Mouse (Mus musculus) left cerebral cortex, adult 2 months (tissue): ENCODE data around the gene Rps6ka1. TPM values are rescaled to one million over a fixed set of nuclear protein-coding genes. Genes with fewer than 3 reads are reported as not detected.

Source experiments
- DNase-seq, 2 experiments: peaks; one replicate each; pipeline ENCODE4 v3.0.0; 2021 to 2022; ENCODE audit warnings: low spot score in 2 of 2, mixed read lengths in 1 of 2; ENCODE audit errors: extremely low spot score in 1 of 2
- H3K27ac ChIP-seq: fragments of 200-600 bp; 2 replicates; pipeline ENCODE4 v1.8.1; 2022
- H3K4me3 ChIP-seq: fragments of 200-600 bp; 2 replicates; pipeline ENCODE4 v1.8.1; 2022
- CTCF ChIP-seq: fragments of 200-600 bp; IDR thresholded peaks from 2 replicates; pipeline ENCODE4 v1.8.1; 2022; ENCODE audit warnings: antibody characterized with exemption, mild to moderate bottlenecking, moderate library complexity
- intact Hi-C: fragments of 180-260 bp; cut with DNase I; formaldehyde crosslinking; loops from one replicate; pipeline ENCODE4 v1.15.1; 2025
- total RNA-seq, 2 experiments: library from RNA; stranded (reverse); gene quantifications; 2 replicates each; pipeline ENCODE4 v1.2.3; 2021

Rps6ka1 gene
- total RNA-seq, 2 experiments from 2014 or later: 11.8 to 12.6 TPM

DNA sequence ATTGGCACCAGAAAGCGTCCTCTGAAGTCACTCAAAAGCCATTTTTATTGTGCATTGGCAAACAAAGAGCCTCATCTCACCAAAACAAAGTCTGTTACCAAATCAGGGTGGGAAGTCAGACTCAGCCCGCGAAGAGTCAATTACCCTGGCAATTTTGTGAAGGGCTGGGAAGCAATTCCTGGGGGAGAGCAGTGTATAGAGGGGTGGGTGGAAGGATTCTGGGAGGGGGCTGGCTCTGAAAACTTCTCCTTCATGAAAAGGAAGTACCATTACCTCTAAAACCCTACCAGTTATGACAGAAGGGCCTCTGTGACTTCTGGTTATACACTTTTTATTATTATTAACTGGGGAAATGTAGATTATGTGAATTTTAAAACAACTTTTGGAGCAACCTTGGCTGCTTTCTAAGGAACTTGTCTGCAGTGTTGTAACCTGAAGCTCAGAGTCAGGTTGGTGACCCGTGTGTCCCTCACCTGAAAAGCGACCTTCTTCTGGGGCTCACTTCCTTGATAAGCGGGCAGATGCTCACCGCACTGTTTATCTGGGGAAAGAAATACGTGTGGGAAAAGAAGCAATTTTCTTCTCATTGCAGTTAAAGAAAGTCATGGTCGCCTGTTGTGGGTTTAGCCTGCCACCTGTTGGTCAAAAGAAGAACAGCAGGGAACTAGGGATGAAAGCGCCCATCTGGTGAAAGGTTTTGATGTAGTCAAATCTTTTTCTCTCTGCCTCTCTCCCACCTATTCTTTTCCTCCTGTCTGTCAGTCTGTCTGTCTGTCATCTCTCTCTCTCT, 58.1 kb downstream of the Rps6ka1 start:
- Histone ChIP-seq H3K27ac (no peak overlapping the region), H3K4me3 (no peak overlapping the region)
- intact Hi-C loops: loop anchor here (1.0 to 2.0 kb wide), 2 partner anchors 158 to 237 kb away; no protein-coding TSS in a partner anchor
- DNase-seq: peak; percentile 60 to 74
- peak; percentile 94 for TF ChIP-seq CTCF

DNA sequence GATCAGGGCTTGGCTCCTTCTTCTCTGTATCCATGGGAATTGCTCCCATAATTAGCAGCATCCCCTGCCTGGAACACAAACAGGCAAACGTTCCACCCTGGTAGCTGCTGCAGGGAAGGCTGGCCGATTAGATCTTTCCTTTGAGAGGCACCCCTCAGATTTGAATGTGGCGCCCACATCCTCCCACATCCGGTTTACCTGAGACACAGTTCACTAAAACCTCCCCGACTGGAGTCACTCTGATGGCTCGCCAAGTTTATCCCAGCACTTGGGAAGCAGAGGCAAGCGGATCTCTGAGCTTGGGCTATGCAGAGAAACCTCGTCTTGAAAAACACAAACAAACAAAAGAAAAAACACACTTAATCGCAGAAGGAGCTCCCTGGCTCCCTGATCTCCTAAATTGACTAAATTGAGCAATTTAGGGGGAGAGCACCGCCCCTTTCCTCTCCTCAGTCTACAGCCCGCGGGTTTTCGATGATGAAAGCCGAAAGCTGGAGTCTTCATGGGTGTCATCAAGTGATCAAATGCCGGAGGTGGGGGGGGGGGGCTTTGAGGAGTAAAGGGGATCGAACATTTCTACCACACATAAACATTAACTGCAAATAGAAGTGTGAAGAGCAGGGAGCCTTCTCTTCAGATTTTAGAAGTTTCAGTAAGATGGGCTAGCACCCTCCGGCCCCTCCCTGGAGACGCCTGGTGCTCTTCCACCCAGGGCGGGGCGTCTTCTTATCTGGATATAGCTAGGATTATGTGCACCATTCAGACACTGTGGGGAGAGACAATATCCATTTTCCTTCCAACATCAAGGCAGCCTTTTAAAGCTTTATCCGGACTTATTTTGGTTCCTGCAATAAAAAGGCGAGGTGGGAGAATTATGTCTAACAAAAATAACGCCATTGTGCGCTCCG, 59.5 kb downstream of the Rps6ka1 start:
- no peak overlapping the region for H3K27ac ChIP-seq
- H3K4me3 ChIP-seq: no peak overlapping the region
- no peak for TF ChIP-seq CTCF
- intact Hi-C loops: loop anchor here (2.0 kb wide), 1 partner anchor 235 kb away; no protein-coding TSS in a partner anchor
- DNase-seq: no peak

DNA sequence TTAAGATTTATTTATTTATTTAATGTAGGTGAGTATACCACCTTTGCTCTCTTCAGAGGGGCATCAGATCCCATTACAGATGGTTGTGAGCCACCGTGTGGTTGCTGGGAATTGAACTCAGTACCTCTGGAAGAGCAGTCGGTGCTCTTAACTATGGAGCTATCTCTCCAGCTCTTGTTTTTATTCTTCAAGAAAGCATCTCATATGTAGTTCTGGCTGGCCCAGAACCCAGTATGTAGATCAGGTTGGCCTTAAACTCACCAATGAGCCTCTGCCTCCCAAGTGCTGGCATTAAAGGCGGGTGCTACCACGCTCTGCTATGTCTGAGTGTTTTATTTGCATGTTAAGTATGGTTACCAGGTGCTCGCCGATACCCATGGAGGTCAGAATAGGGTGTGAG, 60.2 kb downstream of the Rps6ka1 start:
- H3K27ac ChIP-seq: no peak overlapping the region
- DNase-seq: no peak
- H3K4me3 ChIP-seq: no peak overlapping the region
- intact Hi-C loops: no loop called here
- TF ChIP-seq CTCF: no peak

DNA sequence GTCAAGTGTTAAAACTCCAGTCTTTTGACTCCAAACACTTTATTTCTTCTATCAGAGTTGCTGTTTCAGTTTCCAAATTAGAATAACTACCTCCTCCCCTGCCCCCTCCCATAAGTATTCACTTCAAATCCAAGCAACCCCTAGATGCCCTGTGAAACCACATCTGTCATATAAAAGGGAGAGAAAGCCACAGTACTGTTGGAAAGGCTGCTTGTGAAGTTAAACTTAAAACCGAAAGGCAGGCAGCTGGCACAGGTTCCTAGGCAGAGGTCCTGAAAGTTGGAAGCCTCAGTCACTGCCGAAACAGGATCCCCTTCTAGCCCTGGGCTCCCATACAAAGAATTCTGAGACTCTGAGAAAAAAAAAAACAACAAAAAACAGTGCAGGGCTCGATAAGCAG, 61.9 kb downstream of the Rps6ka1 start:
- H3K4me3 ChIP-seq: no peak overlapping the region
- DNase-seq: no peak
- H3K27ac ChIP-seq: no peak overlapping the region
- intact Hi-C loops: no loop called here
- no peak for TF ChIP-seq CTCF

DNA sequence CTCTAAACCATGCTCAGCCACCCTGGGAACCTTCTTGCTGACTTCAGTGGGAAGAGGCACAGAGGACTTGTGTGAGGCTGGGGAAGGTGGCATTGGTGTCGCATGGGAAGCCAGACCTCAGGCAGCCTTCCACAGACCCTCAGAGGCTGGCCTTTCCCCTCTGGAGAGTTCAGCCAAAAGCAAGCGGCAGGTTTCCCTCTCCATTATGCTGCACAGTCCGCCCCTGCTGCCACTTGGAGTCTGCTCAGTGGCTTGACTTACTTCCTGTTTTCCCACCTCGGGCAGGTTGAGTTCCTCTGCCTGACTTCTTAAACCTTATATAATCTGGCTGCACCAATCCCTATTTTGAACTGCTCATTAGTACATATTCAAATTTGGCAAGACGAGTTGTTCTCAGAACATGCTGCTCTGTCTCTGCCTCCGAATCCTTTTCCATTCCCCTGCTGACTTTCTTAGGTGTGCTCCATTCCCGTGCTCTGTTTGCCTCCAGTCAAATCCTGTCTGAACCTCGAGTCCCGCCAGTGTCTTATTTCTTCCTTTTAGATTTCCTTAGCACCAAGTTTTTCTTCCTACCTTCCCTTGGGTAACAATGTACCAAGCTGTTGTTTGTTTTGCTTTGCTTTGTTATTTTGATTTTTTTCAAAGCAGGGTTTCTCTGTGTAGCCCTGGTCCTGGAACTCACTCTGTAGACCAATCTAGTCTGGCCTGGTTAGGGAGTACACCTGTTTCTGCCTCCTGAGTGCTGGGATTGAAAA, 66.6 kb downstream of the Rps6ka1 start:
- DNase-seq: no peak
- TF ChIP-seq CTCF: no peak
- Histone ChIP-seq H3K4me3 (no peak overlapping the region), H3K27ac (peak overlapping the region; percentile 20; the same call in 1 of the 2 replicates)
- intact Hi-C loops: no loop called here

DNA sequence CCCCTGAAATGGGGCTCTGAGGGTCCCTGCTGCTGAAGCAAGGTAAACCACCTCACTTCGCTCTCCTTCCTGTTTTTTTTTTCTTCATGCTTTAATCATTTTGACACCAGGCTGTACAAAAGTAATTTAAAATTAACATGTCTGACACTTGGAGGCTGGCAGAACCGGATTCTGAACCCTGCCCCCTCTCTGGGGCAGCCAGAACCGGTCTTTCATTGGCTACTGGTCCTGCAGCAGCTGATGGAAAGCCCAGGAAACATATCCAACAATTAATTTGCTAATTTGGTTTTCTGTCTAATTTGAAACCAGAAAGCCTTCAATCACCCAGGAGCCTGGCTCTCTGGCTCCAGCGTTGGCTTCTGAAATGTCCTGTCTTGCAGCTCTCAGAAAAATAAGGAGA, 67.4 kb downstream of the Rps6ka1 start:
- no peak overlapping the region for H3K27ac ChIP-seq
- H3K4me3 ChIP-seq: no peak overlapping the region
- intact Hi-C loops: no loop called here
- no peak for DNase-seq
- TF ChIP-seq CTCF: no peak

DNA sequence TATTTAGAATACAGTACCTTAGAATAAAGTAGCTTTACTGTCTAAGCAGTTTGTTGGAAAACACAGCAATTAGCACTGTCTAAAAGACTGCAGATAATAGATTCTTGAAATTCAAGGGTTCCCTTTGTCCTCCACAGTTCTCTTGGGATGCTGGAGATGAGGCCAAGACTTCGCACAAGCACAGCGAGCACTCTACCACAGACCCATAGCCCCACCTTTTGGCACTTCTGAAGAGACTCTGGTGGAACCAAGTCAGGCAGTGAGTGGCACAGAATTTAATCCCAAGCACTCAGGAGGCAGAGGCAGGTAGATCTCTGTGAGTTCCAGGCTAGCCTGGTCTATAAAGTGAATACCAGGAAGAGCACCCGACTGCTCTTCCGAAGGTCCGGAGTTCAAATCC, 70.2 kb downstream of the Rps6ka1 start:
- no peak overlapping the region for H3K4me3 ChIP-seq
- TF ChIP-seq CTCF: no peak
- no peak for DNase-seq
- intact Hi-C loops: no loop called here
- no peak overlapping the region for H3K27ac ChIP-seq

DNA sequence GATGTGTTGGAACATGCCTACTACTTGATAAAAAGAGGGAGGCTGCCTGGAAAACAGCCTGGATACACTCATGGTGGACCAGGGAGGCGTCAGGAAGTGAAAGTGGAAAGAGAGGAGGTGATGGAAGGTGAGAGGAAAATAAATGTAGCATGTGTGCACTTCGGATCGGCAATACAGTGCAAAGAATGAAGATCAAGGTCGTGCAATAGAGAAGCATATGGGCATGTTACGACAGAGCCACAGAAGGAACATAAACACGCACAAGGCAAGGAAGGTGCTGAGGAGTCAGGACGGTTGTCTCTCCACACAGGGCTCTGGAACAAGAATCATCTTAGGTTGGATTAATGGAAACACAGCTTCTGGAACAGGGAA, 71.1 kb downstream of the Rps6ka1 start:
- peak overlapping the region; percentile 42 for H3K27ac ChIP-seq
- intact Hi-C loops: no loop called here
- no peak overlapping the region for H3K4me3 ChIP-seq
- TF ChIP-seq CTCF: no peak
- no peak for DNase-seq

DNA sequence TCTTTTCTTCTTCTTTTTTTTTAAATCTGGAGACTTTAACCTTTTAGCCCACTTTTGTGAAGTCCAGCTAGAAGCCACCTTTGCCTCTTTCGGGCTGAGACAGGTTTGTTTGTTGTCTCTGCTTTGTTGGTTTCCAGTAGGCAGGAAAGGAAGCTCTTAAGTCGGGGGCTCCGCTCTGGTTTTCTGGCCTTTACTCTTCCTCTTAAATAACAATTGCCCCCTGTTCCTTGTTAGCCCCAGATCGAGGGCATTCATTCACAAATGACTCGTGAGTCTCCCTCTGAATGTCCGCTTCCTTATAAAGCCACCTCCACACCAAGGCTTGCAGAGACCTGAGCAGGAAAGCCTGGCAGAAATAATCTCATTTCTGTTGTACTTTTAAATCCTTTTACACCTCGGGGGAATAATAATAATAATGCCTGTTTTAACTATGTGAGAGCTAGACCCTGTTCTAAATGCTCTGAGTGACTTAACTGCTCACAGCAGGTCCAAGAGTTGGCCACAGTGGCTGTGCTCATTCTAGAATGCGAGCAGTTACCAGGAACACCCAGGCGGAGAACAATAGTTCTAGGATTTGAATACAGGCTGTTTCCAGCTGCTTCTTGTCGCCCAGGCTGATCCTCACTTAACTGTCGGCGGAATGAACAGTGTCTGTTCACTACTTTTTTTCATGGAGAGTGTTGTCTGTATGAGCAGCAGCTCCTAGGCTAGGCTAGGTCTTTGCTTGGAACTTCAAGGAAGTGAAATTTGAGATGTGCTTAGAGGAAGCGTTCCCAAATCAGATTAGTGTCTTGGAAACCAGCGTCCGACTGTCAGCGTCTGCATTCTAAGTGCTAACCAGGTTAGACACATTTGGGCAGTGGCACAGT, 71.7 kb downstream of the Rps6ka1 start:
- Histone ChIP-seq H3K27ac (peak overlapping the region; percentile 42), H3K4me3 (no peak overlapping the region)
- no peak for DNase-seq
- no peak for TF ChIP-seq CTCF
- intact Hi-C loops: loop anchor here (1.0 kb wide), 1 partner anchor 94 kb away; no protein-coding TSS in a partner anchor

DNA sequence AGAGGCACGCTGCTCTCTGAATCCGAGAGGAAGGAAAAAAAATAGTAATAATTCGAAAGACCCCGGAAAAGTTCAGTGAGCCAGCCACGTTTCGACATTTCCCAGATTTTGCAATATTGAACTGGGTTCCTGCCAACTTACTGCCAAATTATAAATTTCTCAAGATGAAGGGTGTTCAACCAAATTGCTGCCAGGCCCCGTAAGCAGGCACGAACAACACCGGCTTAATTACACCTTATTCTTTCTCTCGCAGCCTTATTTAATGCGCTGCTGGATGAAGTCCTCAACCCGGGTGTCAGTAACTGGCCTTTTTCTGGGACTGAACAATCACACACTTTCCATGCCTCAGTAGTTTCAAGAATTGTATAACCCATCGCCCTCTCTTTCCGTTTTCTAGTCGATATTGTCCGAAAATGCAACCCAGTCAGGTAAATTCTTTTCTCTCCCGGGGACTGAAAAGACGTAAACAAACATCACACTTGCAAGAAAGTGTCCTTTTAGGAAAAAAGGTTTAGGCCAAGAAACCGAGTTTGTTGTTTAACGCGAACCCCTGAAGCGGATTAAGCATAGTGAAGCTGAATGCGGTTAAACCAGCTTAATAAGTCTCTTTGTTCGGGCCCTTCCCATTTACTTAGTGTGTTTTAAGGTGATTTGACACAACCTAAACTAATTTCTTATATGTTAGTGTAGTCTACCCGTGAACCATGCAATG, 72.6 kb downstream of the Rps6ka1 start:
- Histone ChIP-seq H3K27ac (peak overlapping the region; percentile 99), H3K4me3 (peak overlapping the region; percentile 59)
- no peak for DNase-seq
- intact Hi-C loops: loop anchor here (1.0 kb wide), 1 partner anchor 95 kb away; no protein-coding TSS in a partner anchor
- TF ChIP-seq CTCF: no peak
